Mouse (Mus musculus) urinary bladder, adult 18-20 months (tissue): ENCODE results near the gene Txndc5.

ENCODE experiments used
- DNase-seq, 2 experiments: peaks; one replicate each; pipeline ENCODE4 v3.0.0; 2022; ENCODE audit warnings: low spot score in 2 of 2, mixed read lengths in 2 of 2

The Txndc5 gene

DNA sequence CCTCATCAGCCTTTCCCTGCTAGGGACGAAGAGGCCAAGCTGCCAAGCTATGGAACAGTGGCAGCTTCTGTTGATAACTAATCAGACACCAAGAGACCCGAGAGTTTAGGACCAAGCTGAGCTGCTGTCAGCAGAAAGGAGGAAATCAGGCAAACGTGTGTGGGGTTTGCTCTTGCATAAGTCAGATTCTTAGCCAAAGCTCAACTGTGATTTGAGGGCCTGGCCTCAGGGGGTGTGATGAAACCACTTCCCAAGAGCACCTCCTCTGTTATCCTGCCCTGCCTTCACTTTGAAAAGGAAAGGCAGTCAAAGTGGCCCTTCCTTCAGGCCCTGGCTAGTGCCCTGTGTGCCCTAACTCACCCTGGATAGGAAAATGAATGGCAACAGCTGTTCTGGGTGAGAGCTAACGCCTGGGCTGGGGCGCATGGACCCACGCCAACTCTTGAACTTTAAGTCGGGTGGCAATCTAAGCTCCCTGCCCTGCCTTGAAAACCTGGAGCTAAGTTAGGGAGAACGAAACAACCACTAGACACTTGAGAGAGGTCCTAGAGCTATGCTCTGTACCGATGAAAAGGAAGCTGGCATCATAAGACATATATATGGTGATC lies at the start of gene Txndc5:
Txndc5 (minus strand) TSS at position 138 of the 608 bp plus-strand sequence.
- no peak for DNase-seq

DNA sequence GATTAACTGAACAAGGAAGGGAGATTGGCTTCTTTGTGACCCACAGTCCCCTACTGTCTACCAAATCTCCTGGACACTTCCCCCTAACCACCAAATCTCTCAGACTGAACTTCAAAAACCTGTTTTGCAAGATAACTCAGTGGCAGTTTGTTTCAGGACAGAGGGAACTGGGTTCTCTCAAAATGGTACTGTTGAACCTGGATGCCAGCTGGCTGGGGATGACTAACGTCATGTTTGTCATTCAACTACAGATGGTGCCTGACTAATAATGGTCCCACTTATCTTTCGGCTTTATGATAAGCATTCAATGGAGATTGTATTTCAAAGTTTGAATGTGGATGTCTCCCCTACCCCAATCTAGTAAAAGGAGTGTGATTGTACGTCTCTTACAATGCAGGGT lies 46.0 kb upstream of the Txndc5 start:
- DNase-seq = no peak

- DNase-seq = no peak
Measured at GRCm38 (mm10) chr13:38573281-38573680, 44.7 kb upstream of the Txndc5 start.

- no peak for DNase-seq
Measured at GRCm38 (mm10) chr13:38565245-38565644, 36.6 kb upstream of the Txndc5 start.

DNA sequence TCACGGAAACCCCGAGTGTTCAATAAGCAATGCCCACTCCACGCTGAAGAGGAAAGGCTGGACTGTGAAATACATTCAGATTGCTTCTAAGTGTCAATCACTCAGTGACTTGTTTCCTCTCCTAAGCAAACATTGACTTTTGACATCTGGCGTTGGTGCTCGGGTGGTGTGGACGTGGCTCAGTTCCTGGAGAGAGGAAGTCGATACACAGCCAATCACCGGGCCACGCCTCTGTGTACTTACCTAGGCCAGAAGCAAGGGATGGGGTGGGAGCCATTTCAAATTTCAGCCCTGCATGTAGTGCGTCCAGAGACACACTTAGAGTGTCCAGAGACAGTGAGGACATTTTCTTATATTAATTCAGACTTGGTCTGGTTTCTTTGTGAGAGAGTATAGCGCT lies 26.0 kb upstream of the Txndc5 start:
- DNase-seq = no peak

DNA sequence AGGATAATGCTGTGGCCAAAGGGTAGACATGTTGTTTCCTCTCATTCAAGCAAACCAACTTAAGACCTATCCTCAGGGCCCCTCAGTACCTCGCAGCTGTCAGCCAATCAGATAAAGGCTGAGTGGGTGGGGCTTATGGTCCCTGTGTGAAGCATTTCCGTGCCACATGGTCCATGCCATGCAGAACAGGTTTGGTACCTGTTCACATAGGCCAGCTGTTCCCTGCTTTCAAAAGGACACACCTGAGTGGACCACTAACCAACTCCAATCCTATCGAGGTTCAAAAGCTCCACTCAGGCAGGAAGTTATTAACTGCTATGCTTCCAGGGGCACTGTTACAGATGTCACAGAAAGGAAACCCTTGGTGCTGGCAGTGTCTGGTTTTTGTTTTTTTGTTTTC lies 25.6 kb upstream of the Txndc5 start:
- no peak for DNase-seq

DNA sequence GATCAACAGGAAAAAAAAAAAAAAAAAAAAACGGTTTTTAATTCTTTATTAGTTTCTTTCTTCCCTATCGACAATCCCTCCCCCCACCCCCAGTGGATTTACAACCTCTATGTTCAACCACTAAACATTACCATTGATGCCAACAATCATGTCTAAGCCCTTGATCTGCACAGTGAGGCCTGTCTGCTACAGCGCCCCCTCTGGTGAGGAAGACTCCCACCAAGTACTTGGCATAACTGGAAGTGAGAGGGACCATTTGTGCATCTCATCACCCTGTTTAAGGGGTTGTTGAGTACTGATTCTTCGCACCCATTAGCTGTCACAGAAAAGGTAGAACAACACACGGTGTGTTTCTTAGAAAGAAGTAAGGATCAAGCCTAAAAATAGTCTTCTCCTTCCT lies 20.1 kb upstream of the Txndc5 start:
- DNase-seq = no peak

DNA sequence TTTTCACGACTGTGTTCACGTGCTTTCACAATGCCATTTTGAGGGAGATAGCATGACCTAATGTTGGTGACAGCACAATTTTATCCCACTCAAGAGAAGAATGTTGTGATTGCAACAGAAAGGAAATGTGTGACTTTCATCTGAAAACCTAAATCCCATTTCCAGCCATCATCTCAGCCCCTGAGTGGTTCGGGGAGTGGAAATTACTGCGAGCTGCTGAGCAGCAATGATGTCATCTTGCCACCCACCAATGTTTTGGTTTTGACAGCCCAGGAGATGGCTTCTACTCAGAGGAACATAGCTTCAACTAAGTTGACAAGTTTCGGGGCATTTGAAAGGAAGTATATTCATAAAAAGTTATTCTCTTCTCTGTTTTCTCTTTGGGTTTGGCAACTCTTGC lies 19.1 kb upstream of the Txndc5 start:
- no peak for DNase-seq

DNA sequence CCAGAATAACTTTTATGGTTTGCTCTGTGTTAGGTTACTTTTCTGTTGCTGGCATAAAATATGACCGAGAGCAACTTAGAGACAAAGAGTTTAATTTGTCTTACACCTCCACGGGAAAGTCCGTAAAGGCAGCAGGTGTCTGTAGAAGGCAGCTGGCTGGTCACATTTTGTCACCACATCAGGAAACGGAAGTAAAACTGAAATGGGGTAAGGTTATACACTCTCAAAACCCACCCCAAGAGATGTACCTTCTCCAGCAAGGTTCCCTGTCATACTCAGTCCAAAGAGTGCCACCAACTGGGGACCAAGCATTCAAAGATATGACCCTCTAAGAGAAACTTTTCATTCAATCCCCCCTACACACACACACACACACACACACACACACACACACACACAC lies 18.1 kb upstream of the Txndc5 start:
- no peak for DNase-seq

- no peak for DNase-seq
Measured at GRCm38 (mm10) chr13:38545460-38545859, 16.8 kb upstream of the Txndc5 start.

GRCm38 (mm10) chr13:38544769-38545445 lies 16.3 kb upstream of the Txndc5 start:
- no peak for DNase-seq

GRCm38 (mm10) chr13:38543455-38544125 lies 15.0 kb upstream of the Txndc5 start:
- DNase-seq = no peak

DNA sequence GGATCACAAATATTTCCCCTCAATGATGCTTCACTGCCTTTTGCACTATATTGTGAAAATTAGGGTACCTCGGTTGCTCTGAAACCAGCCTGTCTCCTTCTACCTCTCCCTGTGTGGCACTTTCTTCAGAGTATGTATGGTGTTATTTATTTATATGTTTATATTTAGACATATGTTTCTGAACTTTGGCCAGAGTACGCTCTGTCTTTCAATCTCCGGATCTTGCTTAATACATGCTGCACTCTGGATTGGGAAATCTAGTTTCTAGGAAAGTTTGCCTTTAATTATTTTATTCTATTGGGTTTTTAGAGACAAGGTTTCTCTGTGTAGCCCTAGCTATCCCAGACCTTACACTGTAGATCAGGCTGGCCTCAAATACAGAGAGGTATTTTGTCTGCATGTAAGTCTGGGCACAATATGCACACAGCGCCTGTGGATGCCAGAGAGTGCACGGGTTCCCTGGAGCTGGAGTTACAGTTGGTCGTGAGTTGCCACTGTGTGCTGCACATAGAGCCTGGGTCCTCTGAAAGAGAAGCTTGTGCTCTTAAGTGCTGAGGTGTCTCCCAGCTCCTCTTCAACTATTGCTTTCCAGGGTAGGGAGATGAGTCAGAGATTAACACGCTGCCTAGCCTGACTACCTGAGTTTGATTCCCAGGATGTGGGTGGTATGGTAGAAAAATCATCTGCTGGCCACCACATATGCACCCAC lies 10.7 kb upstream of the Txndc5 start:
- no peak for DNase-seq

GRCm38 (mm10) chr13:38537521-38537920 lies 8.9 kb upstream of the Txndc5 start:
- no peak for DNase-seq

DNA sequence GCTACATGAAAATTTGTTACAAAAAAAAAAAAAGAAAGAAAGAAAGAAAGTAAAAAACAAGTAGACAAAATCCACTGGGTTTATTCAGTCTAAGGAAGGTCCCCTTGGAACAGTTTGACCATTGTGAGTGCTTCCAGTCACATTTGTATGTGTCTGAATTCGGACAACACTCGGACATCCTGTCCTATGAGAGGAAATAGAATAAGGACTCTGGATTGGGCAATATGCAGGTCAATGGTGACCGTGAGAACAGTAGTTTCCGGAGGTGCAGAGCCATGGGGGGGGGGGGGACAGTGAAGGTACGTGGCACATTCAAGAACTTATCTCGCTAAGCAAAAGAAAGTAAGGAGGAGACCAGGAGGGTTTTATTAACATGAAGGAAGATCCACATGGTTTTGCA lies 6.1 kb upstream of the Txndc5 start:
- DNase-seq = no peak

- peak in 1 of 2 experiments; percentile 6 for DNase-seq
Measured at GRCm38 (mm10) chr13:38534016-38534415, 5.4 kb upstream of the Txndc5 start.

DNA sequence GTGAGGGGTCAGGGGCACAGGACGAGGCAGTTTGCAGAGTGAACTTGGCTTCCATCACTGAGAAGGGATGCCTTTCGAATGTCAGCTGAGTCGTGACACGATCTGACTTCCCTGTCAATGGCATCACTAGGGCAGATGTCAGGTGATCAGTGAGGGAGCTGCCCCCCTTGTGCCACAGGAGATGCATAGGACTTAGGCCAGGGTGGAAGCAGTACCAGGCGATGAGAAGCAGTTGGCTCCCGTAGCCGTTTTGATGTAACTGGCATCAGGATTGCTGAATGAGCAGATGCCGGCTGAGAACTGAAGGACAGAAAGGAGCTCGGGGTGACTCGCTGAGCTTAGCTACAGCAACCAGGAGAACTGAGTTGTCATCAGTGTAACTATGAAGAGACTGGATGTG lies 4.8 kb upstream of the Txndc5 start:
- no peak for DNase-seq

- no peak for DNase-seq
Measured at GRCm38 (mm10) chr13:38531498-38531897, 2.9 kb upstream of the Txndc5 start.

GRCm38 (mm10) chr13:38529576-38529975 lies 952 bp upstream of the Txndc5 start:
- no peak for DNase-seq

- DNase-seq = peak; percentile 85 to 98
Measured at GRCm38 (mm10) chr13:38527797-38528650, 600 bp downstream of the Txndc5 start.

DNA sequence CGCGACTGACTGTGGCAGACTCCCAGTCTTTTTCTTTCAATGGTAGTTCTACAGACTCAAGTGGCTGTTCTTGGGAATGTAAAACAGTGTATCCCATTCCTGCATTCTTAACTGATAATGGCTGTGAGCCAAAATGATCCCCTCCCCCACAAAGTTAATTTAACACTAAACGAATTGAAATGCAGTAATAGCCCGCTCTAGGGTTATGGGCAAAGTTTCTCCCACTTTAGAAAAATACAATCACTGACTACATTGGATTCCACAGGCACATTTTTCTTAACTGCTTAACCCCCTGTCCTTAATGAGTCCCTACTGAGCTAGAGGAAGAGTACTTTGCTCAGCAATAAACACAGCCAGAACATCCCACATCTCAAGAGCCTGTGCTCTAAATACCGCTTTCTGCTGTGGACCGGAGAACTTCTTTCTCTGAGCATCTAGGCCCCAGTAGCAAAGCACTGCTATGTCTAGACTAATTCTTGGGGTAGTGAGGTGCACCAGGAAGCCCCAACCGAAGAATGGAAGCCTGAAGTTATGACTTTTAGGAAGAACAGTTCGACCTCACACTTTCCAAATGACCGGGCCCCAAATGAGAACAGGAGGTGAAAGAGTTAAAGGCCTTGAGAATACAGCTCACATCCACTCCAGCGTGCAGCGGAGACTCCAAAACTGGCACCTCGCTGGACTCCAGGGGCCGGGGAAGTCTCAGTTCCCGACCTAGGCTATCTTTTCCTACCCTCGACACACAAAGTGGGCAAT lies 1.4 kb downstream of the Txndc5 start:
- no peak for DNase-seq
